Mouse (Mus musculus) thymus, postnatal 10 days (tissue): ENCODE measurements around the gene Epb41.

ENCODE experiments used
- DNase-seq, 2 experiments: peaks; one replicate each; pipeline ENCODE4 v3.0.0; 2021; ENCODE audit warnings: low spot score in 2 of 2

The Epb41 gene

GRCm38 (mm10) chr4:132011619-132012018 lies 63.5 kb downstream of the Epb41 start:
- DNase-seq: no peak

- DNase-seq: no peak
Measured at GRCm38 (mm10) chr4:132010416-132010815, 64.7 kb downstream of the Epb41 start.

GRCm38 (mm10) chr4:132008191-132008590 lies 66.9 kb downstream of the Epb41 start:
- no peak for DNase-seq

GRCm38 (mm10) chr4:132007123-132007522 lies 68.0 kb downstream of the Epb41 start:
- DNase-seq: no peak

- DNase-seq: no peak
Measured at GRCm38 (mm10) chr4:131998641-131999040, 76.5 kb downstream of the Epb41 start.

GRCm38 (mm10) chr4:131997476-131997875 lies 77.6 kb downstream of the Epb41 start:
- no peak for DNase-seq

GRCm38 (mm10) chr4:131996985-131997384 lies 78.1 kb downstream of the Epb41 start:
- DNase-seq: no peak

- no peak for DNase-seq
Measured at GRCm38 (mm10) chr4:131993792-131994191, 81.3 kb downstream of the Epb41 start.

- DNase-seq: no peak
Measured at GRCm38 (mm10) chr4:131982881-131983538, 92.1 kb downstream of the Epb41 start.

- no peak for DNase-seq
Measured at GRCm38 (mm10) chr4:131981755-131982154, 93.4 kb downstream of the Epb41 start.

GRCm38 (mm10) chr4:131977201-131977600 lies 97.9 kb downstream of the Epb41 start:
- peak; percentile 37 to 75 for DNase-seq

- DNase-seq: no peak
Measured at GRCm38 (mm10) chr4:131970244-131970853, 104.8 kb downstream of the Epb41 start.

- no peak for DNase-seq
Measured at GRCm38 (mm10) chr4:131968873-131969272, 106.2 kb downstream of the Epb41 start.

- DNase-seq: no peak
Measured at GRCm38 (mm10) chr4:131957161-131957560, 118.0 kb downstream of the Epb41 start.

GRCm38 (mm10) chr4:131950657-131951056 lies 124.5 kb downstream of the Epb41 start:
- no peak for DNase-seq

- DNase-seq: no peak
Measured at GRCm38 (mm10) chr4:131949903-131950302, 125.2 kb downstream of the Epb41 start.

- no peak for DNase-seq
Measured at GRCm38 (mm10) chr4:131947848-131948247, 127.3 kb downstream of the Epb41 start.

GRCm38 (mm10) chr4:131940846-131941245 lies 134.3 kb downstream of the Epb41 start:
- no peak for DNase-seq

GRCm38 (mm10) chr4:131939459-131939858 lies 135.7 kb downstream of the Epb41 start:
- DNase-seq: no peak

GRCm38 (mm10) chr4:131929146-131929545 lies 146.0 kb downstream of the Epb41 start:
- DNase-seq: no peak

- DNase-seq: no peak
Measured at GRCm38 (mm10) chr4:131924096-131924810, 150.9 kb downstream of the Epb41 start.

- no peak for DNase-seq
Measured at GRCm38 (mm10) chr4:131922404-131922803, 152.7 kb downstream of the Epb41 start.
